Mouse (Mus musculus) left cerebral cortex, adult 11 months (tissue): ENCODE results near the gene Col27a1.

Experiments
- DNase-seq: peaks from one replicate; pipeline ENCODE4 v3.0.0; 2022; ENCODE audit warnings: low spot score

Col27a1 gene

DNA sequence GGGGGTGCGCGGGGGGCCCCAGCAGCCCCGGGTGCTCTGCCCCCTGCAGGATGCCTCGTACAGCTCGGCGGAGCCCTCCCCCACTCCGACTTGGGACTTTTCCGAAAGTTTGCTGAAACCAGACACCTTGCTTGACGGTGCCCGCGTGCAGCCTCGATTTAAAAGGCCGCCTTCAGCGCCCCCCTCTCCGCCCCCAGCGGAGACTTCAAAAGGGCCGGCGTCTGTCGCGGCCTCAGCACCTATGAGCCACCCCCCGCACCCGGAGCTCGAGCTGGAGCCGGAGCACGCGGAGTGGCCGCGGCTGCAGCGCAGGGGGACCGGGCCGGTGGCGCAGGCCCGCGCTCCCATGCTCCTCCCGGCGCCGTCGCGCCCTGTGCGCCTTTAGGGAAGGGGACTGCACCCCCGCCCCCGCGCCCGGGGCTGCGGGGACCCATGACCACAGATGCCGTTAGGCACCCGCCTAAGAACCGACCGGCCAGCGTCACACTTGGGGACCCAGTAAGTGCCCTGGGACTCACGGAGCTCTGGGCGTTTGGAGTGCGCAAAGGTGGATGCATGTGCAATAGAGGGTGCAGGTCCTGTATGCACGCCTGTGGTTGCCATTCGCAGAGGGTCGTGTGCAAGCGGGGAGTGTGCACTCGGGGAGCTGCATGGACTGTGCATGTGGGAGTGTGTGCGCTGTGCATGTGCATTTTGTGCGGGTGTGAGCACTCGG lies at the start of gene Col27a1:
Col27a1 (plus strand) TSS at position 98 of the 715 bp plus-strand sequence.
- no peak for DNase-seq

DNA sequence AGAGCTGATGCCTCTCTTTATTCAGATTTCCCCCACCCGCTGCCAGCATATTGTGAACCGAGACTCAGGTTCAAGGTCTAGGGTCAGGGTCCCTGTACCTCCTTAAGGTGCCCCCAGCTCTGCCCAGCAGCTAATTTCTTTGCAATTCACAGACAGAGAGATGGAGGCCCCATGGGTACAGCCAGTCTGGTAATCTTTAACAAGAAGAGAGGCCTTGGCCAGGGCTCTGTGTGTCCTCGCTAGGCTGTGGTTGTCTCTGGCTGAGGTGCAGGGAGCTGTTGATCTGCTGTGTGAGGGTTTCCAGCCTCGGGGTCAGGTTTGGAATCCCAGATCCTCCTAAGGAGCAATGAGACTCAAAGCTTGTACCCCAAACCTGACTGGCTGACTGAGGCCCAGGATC lies 48.2 kb upstream of the Col27a1 start:
- no peak for DNase-seq

DNA sequence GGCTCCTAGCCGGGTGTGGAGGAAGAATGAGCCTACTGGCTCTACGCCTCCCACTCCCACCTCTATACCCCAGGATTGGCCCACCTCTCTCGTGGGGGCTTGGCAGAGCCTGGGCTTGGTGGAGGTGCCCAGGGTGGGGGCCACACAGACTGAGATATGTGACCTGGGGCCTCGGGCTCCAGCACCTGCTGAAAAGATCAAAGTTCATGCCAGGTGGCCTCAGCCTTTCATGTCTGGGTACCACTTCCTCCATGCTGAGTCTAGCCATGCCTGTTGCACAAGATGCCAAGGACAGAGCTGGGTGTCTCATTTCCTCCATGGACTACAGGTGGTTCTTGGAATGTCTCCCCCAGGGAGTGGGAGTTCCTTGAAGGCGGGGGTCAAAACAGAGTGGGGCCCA lies 47.5 kb upstream of the Col27a1 start:
- DNase-seq, result no peak

DNA sequence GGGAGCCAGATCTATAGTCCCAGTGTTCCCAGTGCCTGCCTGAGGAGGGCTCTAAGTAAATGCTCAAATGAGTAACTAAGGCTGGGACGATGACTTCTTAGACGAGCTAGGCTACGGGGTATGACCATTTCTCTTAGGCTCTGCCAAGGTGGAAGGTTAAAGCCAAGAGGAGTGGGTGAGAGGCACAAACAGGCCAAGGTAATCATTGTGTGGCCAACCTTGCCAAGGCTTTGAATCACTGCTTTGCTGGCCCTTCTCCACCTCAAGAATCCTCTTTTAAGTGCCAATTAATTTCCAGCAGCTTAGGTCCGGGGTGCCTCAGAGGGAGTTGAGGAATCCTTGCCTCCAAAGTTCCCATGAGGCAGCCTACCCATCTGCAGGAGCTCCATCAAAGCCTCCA lies 43.7 kb upstream of the Col27a1 start:
- DNase-seq, result no peak

DNA sequence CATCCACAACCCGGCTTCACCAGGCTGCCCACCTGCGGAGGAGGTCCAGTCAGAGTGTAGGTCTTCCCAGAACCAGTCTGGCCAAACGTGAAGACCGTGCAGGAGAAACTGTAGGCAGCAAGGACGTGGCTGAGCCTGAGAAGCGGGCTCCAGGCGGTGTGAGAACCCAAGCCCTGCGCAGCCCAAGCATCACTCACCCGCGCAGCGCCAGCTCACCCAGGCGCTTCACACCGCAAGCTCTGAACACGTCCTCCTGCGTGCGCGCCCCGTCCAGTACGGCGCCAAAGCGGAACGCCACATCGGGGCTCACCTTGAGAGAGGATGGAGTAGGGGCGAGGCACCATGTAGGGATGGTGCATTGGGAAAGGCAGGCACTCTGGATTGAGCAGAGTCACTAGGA lies 42.7 kb upstream of the Col27a1 start:
- no peak for DNase-seq

DNA sequence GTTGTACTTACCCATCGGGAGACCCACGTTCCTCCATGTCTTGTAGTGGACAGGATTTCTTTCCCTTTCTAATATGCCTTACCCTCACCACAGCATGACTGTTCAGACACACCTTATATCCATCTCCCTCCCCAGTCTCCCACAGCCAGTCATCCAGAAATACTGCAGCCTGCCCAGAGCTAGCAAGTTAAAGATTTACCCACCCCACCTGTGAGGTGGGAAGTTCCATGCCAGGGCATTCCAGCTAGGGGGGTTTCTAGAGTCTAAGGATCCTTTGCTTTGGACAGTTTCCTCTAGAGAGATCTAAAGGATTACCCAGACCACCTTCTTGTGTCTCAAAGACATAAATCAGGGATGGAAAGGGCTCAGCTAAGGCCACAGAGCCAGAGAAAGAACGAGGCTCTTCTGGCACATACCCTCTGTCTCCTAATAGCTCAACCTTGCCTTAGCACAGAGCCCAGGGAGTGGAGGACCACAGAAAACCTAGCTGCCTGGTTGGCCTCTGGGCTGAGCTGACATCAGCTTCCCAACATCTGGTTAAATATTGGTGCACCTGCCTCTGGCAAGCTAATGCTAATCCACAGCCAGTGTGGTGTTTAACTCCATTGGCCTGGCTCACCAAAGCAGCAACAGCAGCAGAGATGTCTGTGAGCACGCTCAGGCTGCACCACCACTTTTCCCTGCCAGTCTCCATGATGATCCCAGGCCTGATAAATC lies 41.7 kb upstream of the Col27a1 start, which contains the start of gene Kif12:
Kif12 (minus strand) TSS at position 163 of the 717 bp plus-strand sequence.
- no peak for DNase-seq

DNA sequence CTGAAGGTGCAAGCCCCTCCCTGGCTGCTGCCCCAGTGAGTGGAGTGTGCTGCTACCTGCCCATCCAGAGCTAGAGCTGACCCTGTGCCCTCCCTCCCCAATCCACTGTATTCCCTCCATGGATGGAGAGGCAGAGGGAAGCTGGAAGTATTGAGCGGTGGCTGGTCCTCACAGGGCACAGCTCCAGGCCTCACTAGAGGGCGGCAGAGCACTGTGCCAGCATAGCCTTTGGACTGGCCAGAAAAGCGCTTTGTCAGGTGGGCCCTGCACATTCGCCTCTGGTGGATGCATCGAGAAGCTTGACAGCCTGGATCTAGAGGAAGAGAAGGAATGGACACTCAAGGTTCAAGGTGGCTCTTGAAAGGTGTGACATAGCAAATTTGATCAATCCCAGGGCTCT lies 32.2 kb upstream of the Col27a1 start:
- no peak for DNase-seq

DNA sequence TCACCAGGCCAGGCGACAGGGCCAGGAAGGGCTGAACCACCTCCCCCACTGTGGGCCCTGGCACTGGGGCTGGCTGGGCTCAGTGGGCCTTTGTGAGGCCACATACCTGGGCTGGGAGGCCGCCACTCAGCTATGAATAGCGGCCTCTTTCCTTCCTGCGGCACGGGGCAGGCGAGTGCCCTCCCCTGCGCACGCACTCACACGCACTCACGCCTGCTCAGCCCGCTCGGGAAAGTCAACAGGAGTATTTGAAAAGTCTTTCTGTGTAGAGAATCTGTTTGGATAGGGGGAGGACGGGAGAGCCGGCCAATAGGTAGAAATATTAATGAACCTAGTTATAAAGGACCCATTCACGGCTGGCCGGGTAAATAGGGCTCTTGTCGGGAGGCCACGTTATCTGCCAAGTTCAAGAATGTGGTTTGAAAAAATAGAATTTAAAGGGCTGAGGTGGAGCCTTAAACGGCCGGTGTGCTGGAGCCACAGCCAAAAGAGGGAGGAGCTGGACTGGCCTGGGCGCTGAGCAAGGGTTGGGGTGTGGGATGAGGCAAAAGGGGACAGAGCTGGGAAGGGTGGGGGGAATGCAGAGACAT lies 27.4 kb upstream of the Col27a1 start:
- no peak for DNase-seq

DNA sequence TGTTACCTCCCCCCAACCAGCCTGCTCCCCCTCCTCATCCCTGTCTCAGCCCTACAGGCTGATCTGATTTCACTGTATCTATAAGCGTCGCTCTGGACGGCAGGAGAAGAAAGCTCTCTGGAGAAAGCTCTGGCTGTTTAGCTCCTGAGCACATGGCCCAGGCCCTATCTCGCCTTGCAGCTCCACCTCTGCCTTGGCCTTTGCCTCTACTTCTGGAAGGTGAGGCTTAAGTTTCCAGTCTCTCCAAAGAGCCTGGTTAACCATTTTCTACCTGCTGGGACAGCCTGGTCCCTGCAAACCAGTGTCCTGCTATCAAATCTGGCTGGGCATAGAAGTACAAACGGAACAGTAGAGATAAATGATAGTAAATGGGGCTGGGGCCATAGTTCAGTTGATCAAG lies 22.2 kb upstream of the Col27a1 start:
- DNase-seq, result no peak

DNA sequence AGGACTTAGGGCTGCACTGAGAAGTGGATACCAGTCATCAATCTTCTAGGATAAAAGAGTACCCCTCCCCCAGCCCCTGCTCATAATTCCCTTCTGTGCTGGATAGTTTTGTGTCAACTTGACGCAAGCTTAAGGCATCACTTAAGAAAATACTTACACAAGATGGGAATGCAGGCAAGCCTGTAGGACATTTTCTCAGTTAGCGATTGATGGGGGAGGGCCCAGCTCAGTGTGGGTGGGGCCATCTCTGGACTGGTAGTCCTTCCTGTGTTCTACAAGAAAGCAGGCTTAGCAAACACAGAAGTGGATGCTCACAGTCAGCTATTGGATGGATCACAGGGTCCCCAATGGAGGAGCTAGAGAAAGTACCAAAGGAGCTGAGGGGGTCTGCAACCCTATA lies 19.4 kb upstream of the Col27a1 start:
- DNase-seq, result no peak

DNA sequence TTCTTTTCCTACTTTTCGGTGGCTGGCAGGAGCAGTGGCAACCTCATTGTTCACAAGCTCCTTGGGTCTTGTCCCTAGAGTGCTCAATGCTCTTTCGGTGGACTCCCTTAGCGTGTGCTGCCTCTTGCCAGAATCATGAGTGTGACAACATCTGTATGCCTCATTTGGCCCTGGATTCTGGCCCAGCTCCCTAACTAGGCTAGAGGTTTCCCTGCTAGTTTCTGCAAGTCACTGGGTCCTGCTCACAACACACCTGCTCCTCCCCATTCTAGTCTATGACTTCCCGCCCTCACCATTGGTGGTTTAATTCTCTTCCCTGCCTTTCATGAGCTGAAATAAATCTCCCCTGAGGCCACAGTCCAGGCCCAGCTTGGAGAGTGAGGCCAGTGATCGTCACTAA lies 14.4 kb upstream of the Col27a1 start:
- no peak for DNase-seq

DNA sequence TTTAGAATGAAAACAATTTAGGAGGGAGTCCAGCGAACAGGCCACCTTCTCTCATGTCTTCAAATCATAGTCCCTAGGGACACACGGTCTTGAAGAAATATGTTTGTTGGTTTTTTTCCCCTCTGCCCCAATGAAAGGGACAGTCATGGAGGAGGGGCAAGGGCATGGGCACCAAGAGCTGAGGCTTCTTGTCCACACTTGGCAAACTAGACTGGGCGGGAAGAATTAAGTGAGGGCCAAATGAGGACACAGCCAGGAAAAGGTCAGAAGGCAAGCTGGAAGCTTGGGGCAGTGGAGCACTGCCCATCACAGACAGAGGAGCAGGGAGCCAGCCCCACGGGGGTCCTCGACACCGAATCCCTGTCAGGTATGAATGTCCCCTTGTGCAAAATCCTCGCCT lies 9.9 kb upstream of the Col27a1 start:
- no peak for DNase-seq

DNA sequence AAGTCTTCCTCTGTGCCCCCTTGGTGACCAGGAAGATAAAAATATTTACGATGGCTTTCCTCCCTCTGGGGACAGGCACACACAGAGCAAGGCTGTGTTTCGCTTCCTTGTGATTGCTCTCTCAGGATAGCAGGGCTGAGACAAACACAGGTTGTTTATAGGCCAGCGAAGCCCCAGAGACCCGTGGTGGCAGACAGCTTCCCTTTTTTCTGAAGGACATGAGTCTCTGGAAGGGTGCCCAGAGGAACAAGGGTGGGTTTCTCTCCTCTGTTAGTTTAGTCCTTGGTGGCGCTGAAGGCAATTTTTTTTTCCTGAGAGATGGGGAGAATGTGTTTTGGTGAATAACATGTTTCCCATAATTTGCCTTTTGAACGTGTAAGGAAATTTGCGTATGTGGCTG lies 8.2 kb upstream of the Col27a1 start:
- no peak for DNase-seq

DNA sequence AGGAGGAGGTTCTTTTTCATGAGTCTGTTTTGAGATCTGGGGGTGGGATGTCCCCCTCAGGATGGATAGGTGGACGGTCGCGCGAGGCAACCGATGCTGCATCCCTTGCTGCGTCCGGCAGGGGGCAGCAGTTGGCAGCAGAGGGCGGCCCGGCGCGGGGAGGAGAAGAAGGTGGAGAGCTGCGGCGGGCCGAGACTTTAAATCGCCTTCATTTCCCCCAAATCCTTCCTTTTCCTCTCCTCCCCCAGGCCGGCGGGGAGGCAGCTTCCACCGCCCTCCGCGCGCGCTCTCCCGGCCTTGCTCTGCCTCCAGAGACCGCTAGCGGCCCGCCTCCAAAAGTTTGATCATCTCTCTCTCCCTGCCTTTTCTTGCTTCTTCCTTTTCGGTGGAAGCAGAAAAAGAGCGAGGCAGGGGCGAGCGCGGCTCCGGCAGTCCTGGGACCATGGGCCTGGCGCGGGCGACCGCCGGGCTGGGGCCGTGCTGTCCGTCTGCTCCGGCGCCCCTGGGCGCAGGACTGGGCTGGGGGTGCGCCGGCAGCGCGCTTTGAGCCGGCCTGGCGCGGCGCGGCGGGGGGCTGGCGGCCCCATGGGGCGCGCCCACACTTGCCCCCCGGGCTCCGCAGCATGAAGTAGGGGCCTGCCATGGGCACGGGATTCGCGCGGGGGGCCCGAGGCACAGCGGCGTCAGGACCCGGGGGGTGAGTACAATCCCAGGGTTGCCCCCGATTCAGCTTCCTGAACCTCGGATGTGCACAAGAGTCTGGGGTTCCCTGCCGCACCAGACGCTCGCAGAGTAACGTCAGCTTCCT lies 1.6 kb downstream of the Col27a1 start:
- DNase-seq, result no peak

DNA sequence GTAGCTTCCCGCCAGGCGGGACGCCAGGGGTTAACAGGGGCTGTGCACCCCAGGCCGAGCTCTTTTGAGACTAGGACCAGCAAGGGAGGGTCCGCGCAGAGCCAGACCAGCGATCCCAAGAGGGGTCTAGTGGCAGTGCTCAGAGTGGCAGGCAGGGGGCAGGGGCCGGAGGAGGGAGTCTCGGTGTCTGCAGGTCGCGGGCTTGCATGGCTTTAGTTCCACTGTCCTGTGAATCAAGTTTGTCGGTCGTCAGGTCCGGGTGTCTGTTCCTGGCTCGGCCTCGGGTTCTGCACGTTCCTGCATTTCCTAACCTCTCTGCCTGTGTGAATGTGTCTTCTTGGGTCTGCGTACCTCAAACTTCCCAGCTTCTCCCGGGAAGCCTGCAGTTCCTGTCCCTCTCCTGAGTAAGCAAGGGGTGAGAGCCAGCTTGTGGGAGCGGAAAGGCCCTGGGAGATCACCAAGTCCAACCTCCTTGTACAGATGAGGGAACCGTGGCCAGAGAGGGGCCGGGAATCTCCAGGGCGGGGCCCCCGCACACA lies 2.3 kb downstream of the Col27a1 start:
- no peak for DNase-seq

DNA sequence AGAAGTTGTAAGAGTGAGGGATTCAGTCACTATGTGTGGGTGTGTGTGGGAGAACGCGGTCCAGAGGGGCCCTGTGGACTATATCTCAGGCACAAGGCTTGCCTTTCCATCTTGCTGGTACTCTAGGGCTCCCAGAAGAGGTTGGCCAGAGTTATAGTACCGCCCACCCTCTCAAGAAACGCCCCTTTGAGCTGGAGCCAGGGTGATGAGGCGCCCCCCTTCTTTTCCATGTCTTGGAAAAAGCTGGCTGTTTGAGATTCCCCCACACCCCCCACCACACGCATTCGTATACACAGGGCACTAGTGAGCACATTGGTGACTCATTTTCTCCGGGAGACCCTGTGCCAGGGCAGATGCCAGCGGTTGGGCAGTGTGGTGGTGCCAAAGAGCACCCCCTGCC lies 2.8 kb downstream of the Col27a1 start:
- no peak for DNase-seq

DNA sequence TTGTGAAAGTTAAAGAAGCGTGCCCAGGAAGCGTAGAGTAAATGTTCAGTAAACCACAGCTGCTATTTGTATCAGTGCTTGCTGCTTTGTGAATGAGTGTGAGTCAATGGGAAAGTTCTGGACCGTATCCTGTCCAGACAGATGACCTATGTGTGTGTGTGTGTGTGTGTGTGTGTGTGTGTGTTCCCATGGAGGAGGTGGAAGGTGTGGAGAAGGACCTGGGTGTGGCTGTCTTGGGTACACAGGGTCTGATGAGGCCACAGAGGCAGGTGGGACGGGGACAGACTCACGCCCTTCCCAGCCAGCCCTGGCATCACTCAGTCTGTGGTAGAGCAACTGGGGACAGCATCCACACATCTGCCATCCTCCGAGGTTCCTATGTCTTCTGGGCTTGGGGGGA lies 3.7 kb downstream of the Col27a1 start:
- DNase-seq, result no peak

DNA sequence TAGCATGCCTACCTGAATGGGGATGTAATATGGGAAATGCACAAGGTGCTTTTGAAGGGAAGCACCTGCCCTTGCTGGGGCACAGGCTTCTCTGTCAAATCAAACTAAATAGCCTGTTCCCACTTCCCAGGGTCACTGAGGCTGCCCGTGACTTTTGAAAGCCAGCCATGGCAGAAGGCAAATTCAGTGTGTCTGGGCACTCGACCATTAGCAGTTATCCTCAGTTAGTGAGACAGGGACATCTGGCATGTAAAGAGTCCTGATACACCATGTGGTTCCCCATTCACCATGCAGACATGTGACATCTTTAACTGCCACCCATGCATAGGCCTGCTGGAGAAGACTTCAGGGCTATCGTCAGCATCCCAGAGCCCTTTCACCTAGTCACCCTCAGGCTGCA lies 5.3 kb downstream of the Col27a1 start:
- DNase-seq, result no peak

DNA sequence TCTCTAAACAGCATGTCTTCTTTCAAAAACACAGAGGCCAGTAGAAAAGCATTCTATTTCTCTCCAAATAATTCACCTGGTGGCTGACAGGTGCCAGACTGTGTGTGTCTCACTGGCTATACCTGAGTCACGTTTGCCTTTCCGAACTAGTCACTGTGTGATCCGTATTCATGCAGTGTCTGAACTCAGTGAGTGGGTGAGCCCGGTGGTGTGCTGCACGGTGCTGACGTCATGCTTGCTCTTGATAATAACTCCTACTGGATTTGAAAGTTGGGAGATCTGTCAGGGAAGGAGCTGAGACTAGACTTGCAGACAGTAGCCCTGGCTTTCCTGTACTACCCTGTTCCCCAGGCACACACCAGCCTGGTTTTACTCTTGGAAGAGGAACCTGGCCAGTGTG lies 5.8 kb downstream of the Col27a1 start:
- no peak for DNase-seq

DNA sequence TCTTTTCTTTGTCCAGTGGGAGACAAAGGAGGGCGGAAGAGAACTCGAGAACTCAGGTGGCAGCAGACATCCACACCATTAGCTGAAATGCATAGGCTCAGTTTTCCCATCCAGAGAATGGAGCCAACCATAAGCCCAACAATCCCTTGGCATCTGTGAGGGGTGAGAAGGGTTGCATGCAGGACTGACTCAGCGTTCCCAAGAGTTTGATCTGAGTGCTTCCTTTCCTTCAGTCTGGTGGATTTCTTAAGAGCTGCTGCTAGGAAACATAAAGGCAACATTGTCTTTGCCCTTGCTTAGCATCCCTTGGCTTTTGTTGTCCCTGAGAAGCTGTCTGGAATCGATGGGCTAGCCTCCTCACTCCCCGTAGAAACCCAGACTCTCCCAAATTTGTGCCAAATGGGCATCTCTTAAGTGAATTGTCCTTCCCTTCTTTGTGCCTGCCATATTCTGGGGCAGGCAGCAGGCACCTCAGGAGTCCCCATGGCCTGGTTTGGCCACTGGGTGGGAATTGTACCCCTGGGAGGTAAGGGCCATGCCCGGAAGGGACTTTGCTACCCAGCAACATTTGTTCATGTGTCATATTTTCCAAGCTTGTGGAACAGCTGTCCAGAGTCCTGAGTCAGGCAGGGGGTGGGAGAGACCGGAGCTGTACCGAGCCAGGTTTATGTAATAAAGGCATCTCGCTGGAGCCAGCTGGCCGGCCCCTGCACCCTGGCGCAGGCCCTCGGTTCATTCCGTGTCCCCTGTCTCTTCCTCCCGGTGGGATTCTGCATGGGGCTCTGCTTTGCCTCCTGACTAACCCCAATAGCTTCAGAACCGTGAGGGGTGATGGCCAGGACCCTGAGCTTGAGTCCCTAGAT lies 7.5 kb downstream of the Col27a1 start:
- DNase-seq, result no peak

DNA sequence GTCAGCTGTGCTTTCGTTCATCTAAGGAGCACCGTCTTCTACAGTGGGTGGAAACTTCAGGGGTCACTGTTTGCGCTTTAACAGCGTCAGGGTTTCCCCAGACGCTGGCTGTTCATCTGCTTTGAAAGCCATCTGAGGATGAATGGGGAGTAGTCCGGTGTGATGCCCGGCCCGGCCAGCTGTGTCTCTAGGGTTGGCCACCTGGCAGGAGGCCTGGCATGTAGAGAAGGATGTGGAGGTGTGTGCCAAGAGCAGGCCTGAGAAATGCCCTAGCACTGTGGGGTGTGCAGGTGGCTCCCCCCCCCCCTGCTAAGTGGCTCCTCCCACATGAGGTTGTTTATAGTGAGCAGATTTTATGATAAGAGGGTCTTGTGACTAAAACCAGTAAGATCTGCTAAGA lies 8.4 kb downstream of the Col27a1 start:
- no peak for DNase-seq
